Mouse (Mus musculus): Measurements from ENCODE around the gene Pkhd1.
"Not testable (repeated sequence)": the region's sequence is repeated elsewhere in the genome, so short reads cannot be mapped to it uniquely, and the experiment has no call there.

Pkhd1 gene

GRCm38 (mm10) chr1:20301631-20302030 lies 316.2 kb downstream of the Pkhd1 start:
- DNase-seq (ENCODE audit: low spot score in 2 of 2): no peak

GRCm38 (mm10) chr1:20288696-20289095 lies 329.2 kb downstream of the Pkhd1 start:
- DNase-seq (ENCODE audit: low spot score in 2 of 2): no peak

GRCm38 (mm10) chr1:20260403-20260802 lies 357.5 kb downstream of the Pkhd1 start:
- DNase-seq (ENCODE audit: low spot score in 2 of 2): no peak

DNA sequence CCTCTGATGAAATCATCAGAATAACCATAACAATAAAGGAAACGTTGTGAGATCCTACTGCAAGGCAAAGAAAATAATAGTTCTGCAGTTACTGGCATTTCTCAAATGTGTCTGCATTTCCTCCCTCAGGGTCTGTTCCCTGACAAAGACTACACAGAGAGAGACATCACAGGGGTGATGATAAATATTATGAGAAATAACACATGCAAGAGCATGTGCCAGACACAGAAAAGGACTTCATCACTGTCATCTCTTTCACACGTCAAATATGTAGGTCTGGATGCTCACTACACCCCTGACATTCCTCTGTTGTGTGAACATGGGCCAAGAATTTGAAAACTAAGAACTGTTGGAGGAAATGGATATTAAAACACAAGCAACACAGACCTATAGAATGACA lies 369.7 kb downstream of the Pkhd1 start:
- no peak for DNase-seq (ENCODE audit: low spot score in 2 of 2)

DNA sequence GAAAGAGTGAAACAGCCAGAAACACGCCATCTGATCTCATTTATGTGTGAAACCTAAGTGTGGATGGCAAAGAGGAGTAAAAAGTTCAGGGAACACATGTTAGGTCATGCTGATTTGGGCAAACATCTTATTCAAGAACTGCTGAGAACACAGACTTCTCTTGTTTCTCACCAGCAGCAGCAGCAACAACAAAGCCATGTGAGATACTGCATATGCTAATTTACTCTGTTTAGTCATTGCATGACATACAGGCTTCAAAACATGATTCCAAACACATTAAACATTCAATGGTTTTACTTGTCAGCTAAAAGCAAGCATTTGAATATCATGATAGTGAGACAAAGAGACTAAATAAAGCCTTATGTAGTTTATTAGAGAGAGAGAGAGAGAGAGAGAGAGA lies 401.2 kb downstream of the Pkhd1 start:
- no peak for DNase-seq (ENCODE audit: low spot score in 2 of 2)

GRCm38 (mm10) chr1:20190444-20190843 lies 427.4 kb downstream of the Pkhd1 start:
- no peak for DNase-seq (ENCODE audit: low spot score in 2 of 2)

GRCm38 (mm10) chr1:20180157-20180556 lies 437.7 kb downstream of the Pkhd1 start:
- no peak for DNase-seq (ENCODE audit: low spot score in 2 of 2)

GRCm38 (mm10) chr1:20171199-20171598 lies 446.7 kb downstream of the Pkhd1 start:
- DNase-seq (ENCODE audit: low spot score in 2 of 2): no peak

GRCm38 (mm10) chr1:20150627-20151026 lies 467.2 kb downstream of the Pkhd1 start:
- DNase-seq (ENCODE audit: low spot score in 2 of 2): not testable (repeated sequence)

GRCm38 (mm10) chr1:20150016-20150415 lies 467.8 kb downstream of the Pkhd1 start:
- no peak for DNase-seq (ENCODE audit: low spot score in 2 of 2)

- peak in 1 of 2 experiments; percentile 14 for DNase-seq (ENCODE audit: low spot score in 2 of 2)
Measured at GRCm38 (mm10) chr1:20136205-20136604, 481.7 kb downstream of the Pkhd1 start.

DNA sequence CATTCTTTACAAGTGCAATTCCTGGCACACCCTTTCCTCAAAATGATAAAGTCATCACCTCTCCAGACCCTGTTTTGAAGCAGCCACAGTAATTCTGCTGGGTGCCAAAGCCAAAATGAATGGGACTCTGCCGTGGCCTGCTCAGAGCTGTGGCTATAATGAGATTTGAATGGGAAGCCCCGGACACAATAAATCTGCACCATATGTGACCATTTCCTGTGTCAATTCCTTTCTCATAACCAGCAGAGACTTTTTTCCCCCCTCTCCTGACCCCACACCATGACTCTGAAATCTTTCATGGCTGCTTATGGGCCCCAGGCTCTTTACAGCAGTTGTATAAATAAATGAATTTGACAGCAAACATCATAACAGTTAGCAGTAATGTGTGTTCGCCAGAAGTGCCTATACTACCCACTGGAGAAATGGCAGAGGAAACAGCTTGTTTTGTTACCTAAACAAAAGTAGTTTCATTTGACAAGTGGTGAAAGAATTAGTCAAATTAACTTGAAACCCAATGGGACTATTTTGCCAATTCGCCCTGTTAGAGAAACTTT lies 482.7 kb downstream of the Pkhd1 start:
- DNase-seq (ENCODE audit: low spot score in 2 of 2): no peak

DNA sequence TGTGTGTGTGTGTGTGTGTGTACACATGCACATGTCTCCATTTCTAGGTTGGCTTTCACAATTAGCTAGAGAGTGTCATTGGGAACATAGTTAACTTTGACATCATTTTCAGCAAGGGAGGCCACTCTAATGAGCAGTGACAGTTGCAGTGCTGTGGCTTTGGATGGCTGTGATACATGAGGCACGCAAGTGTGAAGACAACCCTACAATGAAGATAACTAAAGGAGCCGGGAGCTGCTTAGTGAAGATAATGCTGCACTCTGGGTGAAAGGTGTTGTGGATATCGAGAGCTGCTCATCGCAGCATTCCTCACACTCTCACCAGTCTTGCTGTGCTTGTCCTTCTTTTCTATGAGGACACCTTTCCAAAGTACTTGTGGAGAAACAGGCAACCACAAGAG lies 484.2 kb downstream of the Pkhd1 start:
- no peak for DNase-seq (ENCODE audit: low spot score in 2 of 2)

- DNase-seq (ENCODE audit: low spot score in 2 of 2): no peak
Measured at GRCm38 (mm10) chr1:20131786-20132596, 485.9 kb downstream of the Pkhd1 start.

DNA sequence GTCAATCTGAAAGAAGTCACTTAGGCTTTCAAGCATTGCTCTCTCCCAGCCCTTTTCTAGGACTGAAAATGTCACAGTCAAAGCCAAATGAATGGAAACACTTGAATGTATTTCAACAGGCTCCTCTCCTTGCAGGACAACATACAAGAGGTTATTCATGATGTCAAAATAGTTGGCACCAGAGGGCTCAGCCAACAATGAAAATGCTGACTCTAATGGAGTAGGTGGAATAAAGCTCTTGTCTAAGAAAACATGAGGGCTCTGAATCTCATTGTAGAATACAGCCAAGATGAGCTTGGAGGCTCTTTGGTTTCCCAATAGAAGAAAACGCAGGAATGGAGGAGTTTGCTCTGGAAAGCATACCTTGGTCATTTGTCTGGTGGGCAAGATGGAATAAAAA lies 500.5 kb downstream of the Pkhd1 start:
- DNase-seq (ENCODE audit: low spot score in 2 of 2): no peak

GRCm38 (mm10) chr1:20069733-20070132 lies 548.1 kb downstream of the Pkhd1 start:
- DNase-seq (ENCODE audit: low spot score in 2 of 2): peak in 1 of 2 experiments; percentile 2

- peak in 1 of 2 experiments; percentile 4 for DNase-seq (ENCODE audit: low spot score in 2 of 2)
Measured at GRCm38 (mm10) chr1:20058245-20058644, 559.6 kb downstream of the Pkhd1 start.

DNA sequence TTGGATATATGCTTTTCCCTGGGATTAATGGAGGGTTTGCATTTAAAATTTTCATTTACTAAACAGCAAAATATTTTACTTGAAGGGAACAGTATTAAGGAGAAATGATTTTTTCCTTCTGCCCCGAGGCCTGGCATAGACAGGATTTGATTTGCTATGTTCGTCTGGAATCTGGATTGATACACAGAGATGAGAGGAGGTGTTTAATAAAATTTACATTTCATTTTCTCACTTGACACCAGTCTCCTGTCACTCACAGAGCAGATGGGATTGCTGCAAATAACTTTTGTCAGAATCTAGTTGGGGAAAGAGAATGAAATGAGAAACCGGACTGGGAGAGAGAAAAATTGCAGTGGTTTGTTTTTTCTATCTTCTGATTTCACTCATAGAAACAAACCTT lies 578.5 kb downstream of the Pkhd1 start:
- no peak for DNase-seq (ENCODE audit: low spot score in 2 of 2)

GRCm38 (mm10) chr1:20035277-20035676 lies 582.6 kb downstream of the Pkhd1 start:
- DNase-seq (ENCODE audit: low spot score in 2 of 2): no peak

DNA sequence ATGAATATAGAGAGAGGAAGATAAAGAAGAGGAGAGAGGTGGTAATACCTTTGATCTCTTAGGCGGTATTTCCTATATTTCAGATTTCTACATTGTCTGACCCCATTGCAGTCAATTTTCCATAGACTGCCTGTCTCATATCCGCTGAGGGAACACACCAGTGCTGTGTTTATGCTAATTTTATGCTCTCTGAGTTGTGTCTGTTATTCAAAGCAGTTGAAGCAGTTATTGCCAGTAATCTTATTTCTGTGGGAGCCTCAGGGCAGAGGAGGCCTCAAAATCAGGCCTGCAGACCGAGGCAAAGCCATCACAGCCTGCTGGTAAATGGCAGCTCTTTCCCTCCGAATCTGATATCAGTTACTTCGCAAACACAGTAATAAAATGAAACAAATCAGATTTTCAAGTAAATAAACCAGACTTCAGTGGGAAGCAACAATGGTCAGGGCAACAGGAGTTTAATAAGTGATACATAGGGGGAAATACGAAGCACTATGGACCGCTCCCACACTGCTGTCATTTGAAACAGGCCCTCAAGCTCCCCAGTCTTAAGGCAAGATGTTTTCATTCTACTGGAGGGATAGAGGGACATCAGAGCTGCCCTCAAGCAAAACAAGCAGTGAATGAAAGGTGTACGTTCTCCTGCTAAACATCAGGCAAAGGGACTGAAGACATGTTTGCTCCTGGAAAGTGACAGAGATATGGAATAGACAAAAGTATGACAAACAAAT lies 599.5 kb downstream of the Pkhd1 start:
- DNase-seq (ENCODE audit: low spot score in 2 of 2): no peak

GRCm38 (mm10) chr1:20017619-20018018 lies 600.2 kb downstream of the Pkhd1 start:
- no peak for DNase-seq (ENCODE audit: low spot score in 2 of 2)

Data from right cerebral cortex, postnatal 36 days (tissue).